Mouse (Mus musculus) limb, embryonic 14.5 days (tissue): ENCODE data around the gene Nde1. TPM values are rescaled to one million over a fixed set of nuclear protein-coding genes. Genes with fewer than 3 reads are reported as not detected.

Experiments used
- ATAC-seq: fragments of 200-750 bp; cut with Nextera tagmentation; 2 replicates; pipeline ENCODE4 v1.8.0; 2017; ENCODE audit warnings: low read depth, moderate number of reproducible peaks, moderate TSS enrichment; ENCODE audit not compliant: low FRiP score
- DNase-seq: peaks from one replicate; pipeline ENCODE4 v3.0.0-alpha.2; 2015; ENCODE audit warnings: low spot score
- H3K27ac ChIP-seq: fragments of 300-500 bp; sonication (generic); replicated peaks from 2 replicates; pipeline ENCODE4 v1.5.1; 2014; ENCODE audit warnings: low read depth, mild to moderate bottlenecking, low read length, moderate library complexity, mixed read lengths
- H3K27me3 ChIP-seq: fragments of 300-500 bp; sonication (generic); 2 replicates; pipeline ENCODE4 v1.6.1; 2014; ENCODE audit warnings: low read length, mixed read lengths; ENCODE audit not compliant: control insufficient read depth, insufficient read depth
- H3K36me3 ChIP-seq: fragments of 300-500 bp; sonication (generic); 2 replicates; pipeline ENCODE4 v1.6.1; 2014; ENCODE audit warnings: mild to moderate bottlenecking, low read length, moderate library complexity, mixed read lengths; ENCODE audit not compliant: control insufficient read depth, insufficient read depth
- H3K4me1 ChIP-seq: fragments of 300-500 bp; sonication (generic); 2 replicates; pipeline ENCODE4 v1.6.1; 2014; ENCODE audit warnings: antibody characterized with exemption, low read length, mixed read lengths; ENCODE audit not compliant: control insufficient read depth, insufficient read depth
- H3K4me2 ChIP-seq: fragments of 300-500 bp; sonication (generic); replicated peaks from 2 replicates; pipeline ENCODE4 v1.6.1; 2014; ENCODE audit warnings: low read depth, mild to moderate bottlenecking, low read length, moderate library complexity; ENCODE audit not compliant: severe bottlenecking
- H3K4me3 ChIP-seq: fragments of 300-500 bp; sonication (generic); replicated peaks from 2 replicates; pipeline ENCODE4 v1.5.1; 2014; ENCODE audit warnings: low read length
- H3K9ac ChIP-seq: fragments of 300-500 bp; sonication (generic); 2 replicates; pipeline ENCODE4 v1.6.1; 2014; ENCODE audit warnings: mild to moderate bottlenecking, low read depth, low read length, moderate library complexity; ENCODE audit not compliant: severe bottlenecking
- H3K9me3 ChIP-seq: fragments of 300-500 bp; sonication (generic); 2 replicates; pipeline ENCODE4 v1.6.1; 2016; ENCODE audit warnings: low read length; ENCODE audit not compliant: control insufficient read depth
- POLR2A ChIP-seq: fragments of 200-500 bp; IDR thresholded peaks from 2 replicates; pipeline ENCODE4 v1.8.0; 2012; ENCODE audit warnings: inconsistent platforms, mild to moderate bottlenecking, moderate library complexity, borderline replicate concordance; ENCODE audit not compliant: insufficient read depth, insufficient read length; ENCODE audit errors: extremely low read depth
- WGBS: fragments of 180-500 bp; shearing (Covaris S2); extraction: QIAGEN DNeasy Blood & Tissue Kit; methylation state at CpG from one replicate; pipeline ENCODE4 v1.1.7; 2014; 5-methylcytosine and 5-hydroxymethylcytosine counted together
- polyA plus RNA-seq, 2 experiments: library from polyadenylated mRNA; depleted of rRNA in 1 of 2; stranded (reverse) in 1 of 2; unstranded in 1 of 2; fragments of >200 nt; fragmentation: Nextera tagmentation in 1 of 2; extraction: Ambion mirVana in 1 of 2; gene quantifications; 2 replicates each; pipeline versions ENCODE4 v1.2.1 to v1.2.3; 2012 to 2014

The Nde1 gene
- polyA plus RNA-seq, 2 experiments: 89.1 to 89.9 TPM

DNA sequence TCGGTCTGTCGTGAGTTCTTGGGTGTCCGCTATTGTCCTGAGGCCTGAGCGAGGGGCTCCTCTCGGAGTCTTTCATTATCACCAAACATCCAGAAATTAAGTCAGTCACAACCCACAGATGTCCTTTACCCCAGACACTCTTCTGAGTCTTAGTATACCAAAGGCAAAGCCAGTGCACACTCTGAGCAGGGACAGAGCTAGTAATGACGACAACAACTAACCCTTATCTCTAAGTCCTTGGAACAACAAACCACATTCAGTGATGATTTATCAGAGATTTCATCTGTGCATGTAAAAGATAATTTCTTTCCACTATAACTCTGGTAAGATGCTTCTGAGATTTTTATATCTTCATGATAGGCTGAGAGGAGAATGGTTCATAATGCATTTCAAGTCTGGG, 6.8 kb upstream of the Nde1 start:
- DNase-seq (no peak), ATAC-seq (no peak)
- Histone ChIP-seq H3K4me3 (no peak overlapping the region), H3K27ac (no peak overlapping the region), H3K36me3 (peaks cover 27% of the 10 kb centered on the region), H3K9ac (no peak overlapping the region), H3K27me3 (no peaks in the 10 kb centered on the region), H3K9me3 (no peaks in the 10 kb centered on the region), H3K4me2 (no peak overlapping the region), H3K4me1 (peaks cover 8% of the 10 kb centered on the region)
- 96% methylated on average over 5 of the region's 6 CpGs for WGBS
- no peak for TF ChIP-seq POLR2A

DNA sequence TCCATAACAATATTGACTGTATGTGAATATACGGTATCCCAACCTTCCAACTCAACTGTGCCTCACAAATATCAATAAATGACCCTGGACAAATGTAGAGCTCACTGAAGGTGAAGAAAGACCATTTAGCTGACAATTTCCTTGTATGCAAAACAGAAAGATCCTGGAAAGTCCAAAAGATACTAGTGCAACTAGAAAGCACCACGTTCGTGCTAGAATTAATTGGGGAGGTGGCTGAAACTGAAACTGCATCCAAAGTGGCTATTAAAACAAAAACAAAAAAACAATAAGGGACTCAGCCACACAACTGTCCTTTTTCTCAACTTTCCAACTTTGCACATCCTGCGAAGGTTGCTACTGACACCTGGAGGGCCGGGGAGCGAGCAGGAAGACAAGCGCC, 4.5 kb upstream of the Nde1 start:
- H3K4me2 ChIP-seq: peak overlapping the region; percentile 69
- WGBS: 13% methylated on average over 5 of the region's 7 CpGs
- H3K9ac ChIP-seq: peak overlapping the region; percentile 80
- peak overlapping the region; percentile 79 for H3K4me3 ChIP-seq
- H3K9me3 ChIP-seq: no peaks in the 10 kb centered on the region
- ATAC-seq (no peak), DNase-seq (no peak)
- H3K4me1 ChIP-seq: peaks cover 8% of the 10 kb centered on the region
- no peak for TF ChIP-seq POLR2A
- H3K27me3 ChIP-seq: no peaks in the 10 kb centered on the region
- H3K36me3 ChIP-seq: peaks cover 4% of the 10 kb centered on the region
- H3K27ac ChIP-seq: no peak overlapping the region; the same call in 1 of the 2 replicates

- peak overlapping the region; percentile 99 for H3K27ac ChIP-seq
- under 1% methylated on average over 51 of the region's 58 CpGs for WGBS
- peak; percentile 98; the same call in 1 of the 2 replicates for TF ChIP-seq POLR2A
- peak overlapping the region; percentile 74 for H3K4me2 ChIP-seq
- peak; percentile 99 for DNase-seq
- peak overlapping the region; percentile 80 for H3K9ac ChIP-seq
- H3K36me3 ChIP-seq: no peaks in the 10 kb centered on the region
- no peaks in the 10 kb centered on the region for H3K9me3 ChIP-seq
- H3K4me3 ChIP-seq: peak overlapping the region; percentile 79
- H3K4me1 ChIP-seq: peaks cover 12% of the 10 kb centered on the region
- no peaks in the 10 kb centered on the region for H3K27me3 ChIP-seq
- ATAC-seq: peak; percentile 93
Measured at GRCm38 (mm10) chr16:14158936-14159745, 3.9 kb upstream of the Nde1 start.

DNA sequence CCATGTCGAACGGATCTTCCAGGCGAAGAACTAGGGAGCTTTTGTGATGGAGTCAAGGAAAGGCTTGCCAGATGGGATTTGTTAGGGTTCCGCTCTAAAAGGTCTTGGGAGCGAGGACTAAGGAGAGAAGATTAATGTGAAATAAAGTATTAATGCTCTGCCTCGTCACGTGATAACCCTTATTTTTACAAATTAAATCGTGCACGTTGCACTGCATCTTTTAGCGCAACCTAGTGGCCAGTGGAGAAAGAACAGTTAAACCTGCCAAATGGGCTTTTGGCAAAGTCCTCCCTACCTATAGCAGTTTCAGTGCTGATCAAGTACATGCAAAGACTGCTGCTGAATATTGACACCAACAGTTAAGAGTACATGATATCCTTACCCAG, 3.3 kb upstream of the Nde1 start:
- no peak for TF ChIP-seq POLR2A
- peak overlapping the region; percentile 99 for H3K27ac ChIP-seq
- peak overlapping the region; percentile 74 for H3K4me2 ChIP-seq
- peak; percentile 94 for DNase-seq
- no peaks in the 10 kb centered on the region for H3K9me3 ChIP-seq
- no peaks in the 10 kb centered on the region for H3K36me3 ChIP-seq
- under 1% methylated on average over 10 of the region's 10 CpGs for WGBS
- H3K4me3 ChIP-seq: peak overlapping the region; percentile 79
- H3K9ac ChIP-seq: peak overlapping the region; percentile 73
- ATAC-seq: peak; percentile 25
- no peaks in the 10 kb centered on the region for H3K27me3 ChIP-seq
- H3K4me1 ChIP-seq: peaks cover 18% of the 10 kb centered on the region

- Histone ChIP-seq H3K36me3 (no peaks in the 10 kb centered on the region), H3K4me3 (no peak overlapping the region), H3K9me3 (no peaks in the 10 kb centered on the region), H3K9ac (no peak overlapping the region), H3K27me3 (no peaks in the 10 kb centered on the region), H3K4me1 (peaks cover 23% of the 10 kb centered on the region), H3K4me2 (no peak overlapping the region), H3K27ac (no peak overlapping the region)
- no peak for TF ChIP-seq POLR2A
- ATAC-seq (no peak), DNase-seq (no peak)
- WGBS: 97% methylated on average over 1 of the region's 1 CpGs
Measured at GRCm38 (mm10) chr16:14160941-14161340, 2.1 kb upstream of the Nde1 start.
